In genomic region chr4:156342569-156343325, GRCm38 (mm10) we compare ENCODE assay signal across 9 mouse cellular contexts. TPM values are rescaled to one million over a fixed set of nuclear protein-coding genes. Genes with fewer than 3 reads are reported as not detected.
A peak's percentile ranks its signal among the peaks of the same experiment; 100 is the strongest.
DNase-seq lines count a peak whose midpoint lies in the region; ATAC-seq lines count a peak whose summit lies in the region.
"Had no signal": no experiment of that assay in that cellular context is flagged by ENCODE, and none has a peak within 500 bp of the region (broad histone marks: within the 10 kb centered on the region; RNA-seq: fewer than 3 reads in every experiment).

No protein-coding gene starts in this region.

- peaks cover 41% of the 10 kb centered on the region for H3K9me3 ChIP-seq in hindbrain, embryonic 10.5 days
- H3K9me3 ChIP-seq in hindbrain, embryonic 16.5 days (ENCODE audit: control insufficient read depth, low read length): peaks cover 19% of the 10 kb centered on the region

- no peak overlapping the region for H3K4me3 ChIP-seq in hindbrain, embryonic 10.5 days
- H3K4me3 ChIP-seq in hindbrain, embryonic 16.5 days (ENCODE audit: low read length): no peak overlapping the region

- no peaks in the 10 kb centered on the region for H3K4me1 ChIP-seq in hindbrain, embryonic 10.5 days (replicated peaks)
- H3K4me1 ChIP-seq in hindbrain, embryonic 16.5 days (ENCODE audit: control insufficient read depth, insufficient read depth, low read depth, low read length): no peaks in the 10 kb centered on the region

- no peak for ATAC-seq in hindbrain, embryonic 16.5 days
- ATAC-seq in neutrophil, adult 5-6 weeks (ENCODE audit: extremely low read depth, insufficient number of reproducible peaks, low FRiP score, poor library complexity, severe bottlenecking): peak; percentile 49

- no peak overlapping the region for H3K4me2 ChIP-seq in hindbrain, embryonic 16.5 days (ENCODE audit: low read length)

- H3K27me3 ChIP-seq in hindbrain, embryonic 10.5 days (ENCODE audit: insufficient read depth, poor library complexity, severe bottlenecking): no peaks in the 10 kb centered on the region
- H3K27me3 ChIP-seq in hindbrain, embryonic 16.5 days (replicated peaks; ENCODE audit: control insufficient read depth, insufficient read depth, low read length): no peaks in the 10 kb centered on the region

- peak; percentile 45 for DNase-seq in hindbrain, embryonic 10.5 days (ENCODE audit: low spot score)
- peak; percentile 1 for DNase-seq in fibroblast of lung, adult 2 months (ENCODE audit: low read depth)
- peak; percentile 33 for DNase-seq in liver
- no peak for DNase-seq in adrenal gland, adult 8-10 months
- no peak for DNase-seq in cerebellum, adult 11 months
- DNase-seq in ovary, postnatal 10 days (ENCODE audit: low spot score): no peak

- no peaks in the 10 kb centered on the region for H3K36me3 ChIP-seq in hindbrain, embryonic 10.5 days
- no peaks in the 10 kb centered on the region for H3K36me3 ChIP-seq in hindbrain, embryonic 16.5 days (ENCODE audit: control insufficient read depth, insufficient read depth, low read length)

- no peak overlapping the region for H3K27ac ChIP-seq in hindbrain, embryonic 10.5 days
- H3K27ac ChIP-seq in hindbrain, embryonic 16.5 days (ENCODE audit: low read depth, low read length): no peak overlapping the region

- WGBS in hindbrain, embryonic 10.5 days: 80% methylated on average over 2 of the region's 2 CpGs
- WGBS in hindbrain, embryonic 16.5 days: 79% methylated on average over 2 of the region's 2 CpGs

- no peak overlapping the region for H3K9ac ChIP-seq in hindbrain, embryonic 16.5 days (ENCODE audit: low read depth, low read length)

RNA-seq across cellular contexts. Expression of gene Vmn2r-ps159, which starts 11.8 kb away (rescaled TPM):
- polyA plus RNA-seq in hindbrain, embryonic 10.5 days (2016; fragmentation: Nextera tagmentation; extraction: Ambion mirVana): not detected in 2 replicates
- not detected in 2 replicates for polyA plus RNA-seq in hindbrain, embryonic 16.5 days (2015; fragmentation: Nextera tagmentation; extraction: Ambion mirVana)
- not detected in 2 replicates for total RNA-seq in neutrophil, adult 5-6 weeks (2017)
- not detected for total RNA-seq in adrenal gland, adult 8-10 months (2022)
- total RNA-seq: MEL had no signal

Comparison
In these comparisons a context has a peak if more than half of its experiments do, and no peak if none do; other contexts are left out.
1. DNase-seq: peak in hindbrain, embryonic 10.5 days (single experiment), fibroblast of lung, adult 2 months (single experiment) and liver (single experiment); none in adrenal gland, adult 8-10 months (single experiment), cerebellum, adult 11 months (single experiment) and ovary, postnatal 10 days (single experiment).